Mouse (Mus musculus) yolk sac, embryonic 10.5 days (tissue): ENCODE measurements at regions not wholly inside any gene's neighbourhood (a gene's known extent, or its start where the extent isn't known, plus 50 kb on each side); places are given as distances from the start of the nearest gene placed in this dataset.
"Not testable (repeated sequence)": the region's sequence is repeated elsewhere in the genome, so short reads cannot be mapped to it uniquely, and the experiment has no call there.

ENCODE experiments used
- DNase-seq: peaks from one replicate; pipeline ENCODE4 v3.0.0-alpha.2; 2017; ENCODE audit warnings: low spot score

DNA sequence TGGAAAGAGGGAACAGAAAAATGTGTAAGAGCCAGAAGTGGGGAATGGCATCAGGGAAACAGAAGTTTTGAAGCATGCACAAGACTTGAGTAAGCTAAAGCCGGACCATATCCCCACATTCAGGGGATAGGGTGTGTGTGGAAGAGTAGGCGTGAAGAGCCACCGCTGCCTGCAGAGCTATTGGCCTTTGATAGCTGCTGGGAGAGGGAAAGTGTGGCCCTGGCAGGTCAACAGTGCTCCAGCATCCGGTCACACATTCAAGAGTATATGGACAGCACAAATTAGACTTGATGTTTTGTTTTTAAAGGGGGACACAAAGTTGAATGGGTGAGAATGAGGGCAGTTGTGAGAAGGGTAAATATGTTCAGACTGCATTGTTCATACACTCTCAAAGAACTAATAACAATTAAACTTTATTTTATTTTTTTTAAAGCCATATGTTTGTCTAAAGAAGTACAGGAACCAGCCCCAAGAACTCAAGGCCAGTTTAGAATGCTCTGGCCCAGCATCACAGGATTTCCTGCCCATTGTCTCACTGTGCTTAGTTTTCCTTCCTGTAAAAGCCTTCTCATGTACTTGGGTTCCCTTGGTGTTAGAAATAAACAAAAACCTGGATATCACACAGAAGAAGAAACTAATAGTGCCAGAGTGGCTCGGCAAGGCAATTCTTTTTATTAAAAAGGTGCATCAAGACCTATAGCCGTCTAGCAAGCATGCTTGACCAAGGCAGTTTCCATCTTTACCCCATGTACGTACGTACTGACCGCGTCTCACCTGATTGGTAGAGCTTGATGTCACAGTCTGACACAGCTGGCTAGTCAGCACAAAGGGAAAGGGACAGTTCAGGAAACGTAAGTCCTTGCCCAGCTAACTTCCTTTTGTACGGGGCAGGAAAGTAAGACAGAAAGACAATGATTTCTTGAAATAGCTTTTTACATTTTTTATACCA, 144.6 kb upstream of the Rbbp6 start:
- DNase-seq: peak; percentile 9

- DNase-seq: no peak
Measured at GRCm38 (mm10) chr7:122823429-122823828, 142.1 kb upstream of the Rbbp6 start.

- DNase-seq: no peak
Measured at GRCm38 (mm10) chr7:122839091-122839490, 126.4 kb upstream of the Rbbp6 start.

- no peak for DNase-seq
Measured at GRCm38 (mm10) chr7:122844831-122845230, 120.7 kb upstream of the Rbbp6 start.

- no peak for DNase-seq
Measured at GRCm38 (mm10) chr7:122847376-122847775, 118.1 kb upstream of the Rbbp6 start.

DNA sequence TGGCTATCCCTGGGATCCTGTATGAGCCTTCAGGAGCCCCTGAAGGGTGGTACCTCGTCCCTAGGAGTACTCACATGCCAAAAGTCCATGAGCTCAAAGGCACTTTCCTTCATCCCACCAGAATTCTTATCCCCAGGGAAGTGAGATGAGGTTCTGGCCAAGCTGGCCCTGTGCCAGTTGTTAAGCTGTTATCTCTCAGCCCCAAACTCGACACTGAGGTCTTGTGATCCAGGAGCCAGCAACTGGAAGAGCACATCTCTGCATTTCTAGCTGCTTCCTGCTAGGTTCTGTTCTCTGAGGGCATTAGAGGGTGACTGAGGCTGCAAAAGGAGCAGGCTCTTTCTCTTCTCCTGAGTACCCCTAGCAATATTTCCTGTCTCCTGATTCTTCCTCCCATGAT, 92.1 kb upstream of the Rbbp6 start:
- DNase-seq: no peak

- DNase-seq: no peak
Measured at GRCm38 (mm10) chr7:122876286-122876685, 89.2 kb upstream of the Rbbp6 start.

DNA sequence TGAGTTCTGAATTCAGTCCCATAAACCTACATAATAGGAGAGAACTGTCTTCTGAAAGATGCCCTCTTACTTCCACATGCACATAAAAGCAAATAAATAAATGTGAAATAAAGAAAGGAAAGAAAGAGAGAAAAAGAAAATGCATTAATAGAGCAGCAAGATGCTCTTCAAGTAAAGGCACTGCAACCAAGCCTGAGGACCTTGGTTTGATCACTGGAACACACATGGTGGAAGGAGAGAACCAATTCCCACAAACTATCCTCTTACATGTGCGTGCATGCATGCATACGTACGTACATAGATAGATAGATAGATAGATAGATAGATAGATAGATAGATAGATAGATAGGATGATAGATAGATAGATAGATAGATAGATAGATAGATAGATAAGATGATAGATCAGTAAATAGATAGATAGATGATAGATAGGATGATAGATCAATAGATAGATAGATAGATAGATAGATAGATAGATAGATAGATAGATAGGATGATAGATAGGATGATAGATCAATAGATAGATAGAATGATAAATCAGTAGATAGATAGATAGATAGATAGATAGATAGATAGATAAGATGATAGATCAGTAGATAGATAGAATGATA, 83.5 kb upstream of the Rbbp6 start:
- not testable (repeated sequence) for DNase-seq

- no peak for DNase-seq
Measured at GRCm38 (mm10) chr7:122886737-122887136, 78.7 kb upstream of the Rbbp6 start.

- no peak for DNase-seq
Measured at GRCm38 (mm10) chr7:122897148-122897547, 68.3 kb upstream of the Rbbp6 start.

GRCm38 (mm10) chr7:122906056-122906455, 59.4 kb upstream of the Rbbp6 start:
- no peak for DNase-seq

DNA sequence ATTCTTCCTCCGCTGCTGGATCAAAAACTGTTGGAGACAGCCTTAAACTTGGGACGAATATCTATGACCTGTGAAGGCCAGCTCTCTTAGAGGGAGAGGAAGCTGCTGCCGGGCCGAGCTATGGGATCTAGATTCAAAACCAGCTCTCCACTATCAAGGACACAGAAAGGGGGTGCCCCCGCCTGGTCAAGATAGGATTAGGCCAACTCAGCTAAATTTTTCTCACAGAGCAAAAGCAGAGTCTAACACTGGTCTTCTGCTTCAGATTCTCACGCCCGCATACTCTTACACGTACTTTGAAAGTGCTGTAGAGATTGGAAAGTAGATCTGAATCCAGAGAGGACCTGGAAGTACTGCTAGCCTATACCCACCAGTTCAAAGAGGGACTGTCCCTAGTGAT, 56.2 kb upstream of the Rbbp6 start:
- DNase-seq: no peak
